Mouse (Mus musculus): ENCODE data around the gene Bnip1. TPM values are rescaled to one million over a fixed set of nuclear protein-coding genes. Genes with fewer than 3 reads are reported as not detected.

Bnip1 gene
- polyA plus RNA-seq, 1 experiment, result 26.5 TPM

- TF ChIP-seq FLI1 (IDR thresholded peaks at IDR 0.05; ENCODE audit: low read length) (no peak), GATA1 (IDR thresholded peaks at IDR 0.05; ENCODE audit: borderline replicate concordance, low read length) (no peak)
- no peaks in the 10 kb centered on the region for H3K36me3 ChIP-seq (replicated peaks; ENCODE audit: low read length)
- peaks cover 100% of the 10 kb centered on the region for H3K27me3 ChIP-seq (replicated peaks)
- peak overlapping the region; percentile 74 for H3K4me3 ChIP-seq (replicated peaks)
- peaks cover 37% of the 10 kb centered on the region for H3K4me1 ChIP-seq
- peaks cover 3% of the 10 kb centered on the region; the same call in 1 of the 2 replicates for H3K9me3 ChIP-seq
Observed at GRCm38 (mm10) chr17:26838911-26839717, 58.2 kb downstream of the Bnip1 start.

GRCm38 (mm10) chr17:26839718-26840438, 59.0 kb downstream of the Bnip1 start:
- Histone ChIP-seq H3K36me3 (replicated peaks; ENCODE audit: low read length) (no peaks in the 10 kb centered on the region), H3K9me3 (no peaks in the 10 kb centered on the region; the same call in 1 of the 2 replicates), H3K27me3 (replicated peaks) (peaks cover 100% of the 10 kb centered on the region), H3K4me1 (peaks cover 42% of the 10 kb centered on the region), H3K4me3 (replicated peaks) (peak overlapping the region; percentile 74)
- no peak for TF ChIP-seq FLI1 (IDR thresholded peaks at IDR 0.05; ENCODE audit: low read length)
- TF ChIP-seq GATA1 (IDR thresholded peaks at IDR 0.05; ENCODE audit: borderline replicate concordance, low read length), result no peak

GRCm38 (mm10) chr17:26840439-26840780, 59.5 kb downstream of the Bnip1 start:
- Histone ChIP-seq H3K4me3 (replicated peaks) (no peak overlapping the region), H3K4me1 (peaks cover 42% of the 10 kb centered on the region), H3K27me3 (replicated peaks) (peaks cover 100% of the 10 kb centered on the region), H3K36me3 (replicated peaks; ENCODE audit: low read length) (no peaks in the 10 kb centered on the region), H3K9me3 (no peaks in the 10 kb centered on the region; the same call in 1 of the 2 replicates)
- TF ChIP-seq FLI1 (IDR thresholded peaks at IDR 0.05; ENCODE audit: low read length) (no peak), GATA1 (IDR thresholded peaks at IDR 0.05; ENCODE audit: borderline replicate concordance, low read length) (no peak)

- peaks cover 36% of the 10 kb centered on the region for H3K4me1 ChIP-seq
- TF ChIP-seq GATA1 (IDR thresholded peaks at IDR 0.05; ENCODE audit: borderline replicate concordance, low read length) (no peak), FLI1 (IDR thresholded peaks at IDR 0.05; ENCODE audit: low read length) (no peak)
- no peaks in the 10 kb centered on the region; the same call in 1 of the 2 replicates for H3K9me3 ChIP-seq
- no peak overlapping the region for H3K4me3 ChIP-seq (replicated peaks)
- peaks cover 99% of the 10 kb centered on the region for H3K27me3 ChIP-seq (replicated peaks)
- no peaks in the 10 kb centered on the region for H3K36me3 ChIP-seq (replicated peaks; ENCODE audit: low read length)
Observed at GRCm38 (mm10) chr17:26840922-26841731, 60.3 kb downstream of the Bnip1 start.

GRCm38 (mm10) chr17:26841981-26842380, 61.1 kb downstream of the Bnip1 start:
- H3K36me3 ChIP-seq (replicated peaks; ENCODE audit: low read length), result no peaks in the 10 kb centered on the region
- H3K4me3 ChIP-seq (replicated peaks), result no peak overlapping the region
- H3K9me3 ChIP-seq, result no peaks in the 10 kb centered on the region; the same call in 1 of the 2 replicates
- peaks cover 95% of the 10 kb centered on the region for H3K27me3 ChIP-seq (replicated peaks)
- peaks cover 28% of the 10 kb centered on the region for H3K4me1 ChIP-seq
- TF ChIP-seq FLI1 (IDR thresholded peaks at IDR 0.05; ENCODE audit: low read length), result no peak
- no peak for TF ChIP-seq GATA1 (IDR thresholded peaks at IDR 0.05; ENCODE audit: borderline replicate concordance, low read length)

Other genes starting within 250 kb of the Bnip1 start
- 21.0 and 26.5 TPM in 2 replicates for gene Ergic1, start 219.6 kb upstream of the Bnip1 start, polyA plus RNA-seq (2012; ENCODE audit: insufficient read depth, low replicate concordance)
- gene Dusp1, start 218.9 kb upstream of the Bnip1 start, polyA plus RNA-seq (2012; ENCODE audit: insufficient read depth, low replicate concordance), result 11.6 and 65.1 TPM in 2 replicates
- gene Atp6v0e, start 117.8 kb upstream of the Bnip1 start, polyA plus RNA-seq (2012; ENCODE audit: insufficient read depth, low replicate concordance), result 15.6 and 16.1 TPM in 2 replicates
- gene Crebrf, start 65.4 kb upstream of the Bnip1 start, polyA plus RNA-seq (2012; ENCODE audit: insufficient read depth, low replicate concordance), result 1.4 and 4.5 TPM in 2 replicates
- not detected in 2 replicates for gene Nkx2-5, start 63.9 kb downstream of the Bnip1 start, polyA plus RNA-seq (2012; ENCODE audit: insufficient read depth, low replicate concordance)
- 8.0 and 12.1 TPM in 2 replicates for gene Kifc5b, start 136.0 kb downstream of the Bnip1 start, polyA plus RNA-seq (2012; ENCODE audit: insufficient read depth, low replicate concordance)
- gene Phf1, start 152.0 kb downstream of the Bnip1 start, polyA plus RNA-seq (2012; ENCODE audit: insufficient read depth, low replicate concordance), result 31.7 and 44.3 TPM in 2 replicates
- gene Cuta, start 158.5 kb downstream of the Bnip1 start, polyA plus RNA-seq (2012; ENCODE audit: insufficient read depth, low replicate concordance), result 396 and 1,059 TPM in 2 replicates
- gene Syngap1, start 160.2 kb downstream of the Bnip1 start, polyA plus RNA-seq (2012; ENCODE audit: insufficient read depth, low replicate concordance), result 3.0 and 4.4 TPM in 2 replicates
- gene Zbtb9, start 192.1 kb downstream of the Bnip1 start, polyA plus RNA-seq (2012; ENCODE audit: insufficient read depth, low replicate concordance), result 2.3 and 4.1 TPM in 2 replicates
- 164 and 277 TPM in 2 replicates for gene Bak1, start 247.9 kb downstream of the Bnip1 start, polyA plus RNA-seq (2012; ENCODE audit: insufficient read depth, low replicate concordance)

All from megakaryocyte, embryonic 14.5 days (primary cell).